Mouse (Mus musculus) G1E (cell line): Measurements from ENCODE around the gene Rpl15. TPM values are rescaled to one million over a fixed set of nuclear protein-coding genes. Genes with fewer than 3 reads are reported as not detected.

Source experiments
- ATAC-seq: 2 replicates; pipeline ENCODE4 v1.8.0; 2016; ENCODE audit warnings: mild to moderate bottlenecking; ENCODE audit not compliant: insufficient number of reproducible peaks, poor library complexity, low FRiP score, severe bottlenecking; ENCODE audit errors: extremely low read depth
- DNase-seq: peaks from one replicate; pipeline ENCODE4 v3.0.0; 2012; ENCODE audit warnings: low spot score
- H3K27me3 ChIP-seq: 2 replicates; pipeline ENCODE4 v1.6.1; 2012; ENCODE audit warnings: mild to moderate bottlenecking, low read length, inconsistent platforms; ENCODE audit not compliant: insufficient read depth
- H3K36me3 ChIP-seq: replicated peaks from 2 replicates; pipeline ENCODE3; 2012; ENCODE audit warnings: mild to moderate bottlenecking, inconsistent platforms
- H3K4me1 ChIP-seq: 2 replicates; pipeline ENCODE4 v1.6.1; 2012; ENCODE audit warnings: low read depth, low read length, inconsistent platforms, mixed read lengths; ENCODE audit not compliant: insufficient read depth
- H3K4me3 ChIP-seq: 2 replicates; pipeline ENCODE4 v1.5.1; 2012; ENCODE audit warnings: low read depth, mild to moderate bottlenecking, inconsistent platforms, low read length, moderate library complexity, mixed read lengths
- H3K9me3 ChIP-seq: replicated peaks from 2 replicates; pipeline ENCODE4 v1.6.1; 2012; ENCODE audit warnings: inconsistent platforms
- CTCF ChIP-seq: IDR thresholded peaks from 2 replicates; pipeline ENCODE4 v1.5.1; 2012; ENCODE audit warnings: low read depth, low read length, inconsistent platforms, mixed read lengths
- GATA1 ChIP-seq: IDR thresholded peaks from 2 replicates; pipeline ENCODE4 v1.6.1; 2012; ENCODE audit warnings: borderline replicate concordance, low read length, inconsistent platforms, mixed read lengths
- GATA2 ChIP-seq: IDR thresholded peaks from 2 replicates; pipeline ENCODE4 v1.6.1; 2012; ENCODE audit warnings: low read depth, low read length, inconsistent platforms, borderline replicate concordance
- POLR2AphosphoS5 ChIP-seq: IDR thresholded peaks from 2 replicates; pipeline ENCODE4 v1.6.1; 2012; ENCODE audit warnings: low read depth, low read length, inconsistent platforms; ENCODE audit not compliant: insufficient replicate concordance
- TAL1 ChIP-seq: conservative IDR thresholded peaks from 2 replicates; pipeline ENCODE4 v1.6.1; 2012; ENCODE audit warnings: low read depth, low read length, inconsistent platforms, mixed read lengths
- polyA plus RNA-seq: library from polyadenylated mRNA; stranded (reverse); fragments of >175 nt; gene quantifications from 2 replicates; pipeline ENCODE4 v1.2.3, GENCODE M21; 2012
- total RNA-seq, 2 experiments: library from RNA; stranded (forward) in 1 of 2; stranded (reverse) in 1 of 2; fragments of 200-1000 nt in 1 of 2; fragments of >200 nt in 1 of 2; fragmentation: Nextera tagmentation in 1 of 2; gene quantifications; 2 replicates each; pipeline ENCODE4 v1.2.3; 2014 to 2017

The Rpl15 gene
- total and polyA plus RNA-seq, 3 experiments, result 145 to 2,038 (median 1,734) TPM

GRCm38 (mm10) chr14:18300676-18301075 lies 29.5 kb upstream of the Rpl15 start:
- peaks cover 48% of the 10 kb centered on the region for H3K36me3 ChIP-seq
- H3K4me1 ChIP-seq, result peaks cover 25% of the 10 kb centered on the region
- no peak for DNase-seq
- H3K27me3 ChIP-seq, result no peaks in the 10 kb centered on the region
- no peak overlapping the region for H3K4me3 ChIP-seq
- no peak for ATAC-seq
- no peak for TF ChIP-seq GATA1
- no peak for TF ChIP-seq TAL1
- no peak for TF ChIP-seq POLR2AphosphoS5
- no peak for TF ChIP-seq GATA2
- no peak for TF ChIP-seq CTCF
- no peaks in the 10 kb centered on the region for H3K9me3 ChIP-seq

- Histone ChIP-seq H3K36me3 (peaks cover 45% of the 10 kb centered on the region), H3K4me1 (peaks cover 25% of the 10 kb centered on the region), H3K4me3 (no peak overlapping the region), H3K27me3 (no peaks in the 10 kb centered on the region), H3K9me3 (no peaks in the 10 kb centered on the region)
- DNase-seq (no peak), ATAC-seq (no peak)
- no peak for TF ChIP-seq TAL1
Observed at GRCm38 (mm10) chr14:18298874-18299273, 27.7 kb upstream of the Rpl15 start.

- ATAC-seq (no peak), DNase-seq (no peak)
- no peak overlapping the region for H3K4me3 ChIP-seq
- TF ChIP-seq CTCF (no peak), TAL1 (no peak), POLR2AphosphoS5 (no peak), GATA1 (no peak), GATA2 (no peak)
- H3K27me3 ChIP-seq, result no peaks in the 10 kb centered on the region
- peaks cover 22% of the 10 kb centered on the region for H3K4me1 ChIP-seq
- no peaks in the 10 kb centered on the region for H3K9me3 ChIP-seq
- peaks cover 40% of the 10 kb centered on the region for H3K36me3 ChIP-seq
Observed at GRCm38 (mm10) chr14:18297441-18297840, 26.2 kb upstream of the Rpl15 start.

- H3K36me3 ChIP-seq, result peaks cover 34% of the 10 kb centered on the region
- TF ChIP-seq GATA1 (no peak), CTCF (no peak), POLR2AphosphoS5 (no peak), GATA2 (no peak), TAL1 (no peak)
- no peaks in the 10 kb centered on the region for H3K27me3 ChIP-seq
- ATAC-seq, result no peak
- no peak overlapping the region for H3K4me3 ChIP-seq
- H3K9me3 ChIP-seq, result no peaks in the 10 kb centered on the region
- H3K4me1 ChIP-seq, result peaks cover 2% of the 10 kb centered on the region; the same call in 1 of the 2 replicates
- DNase-seq, result no peak
Observed at GRCm38 (mm10) chr14:18292578-18292977, 21.4 kb upstream of the Rpl15 start.

- TF ChIP-seq TAL1, result no peak
- no peak for TF ChIP-seq POLR2AphosphoS5
- TF ChIP-seq GATA1, result no peak
- TF ChIP-seq CTCF, result no peak
- no peak for TF ChIP-seq GATA2
Observed at GRCm38 (mm10) chr14:18292111-18292510, 20.9 kb upstream of the Rpl15 start.

GRCm38 (mm10) chr14:18287391-18287790 lies 16.2 kb upstream of the Rpl15 start:
- DNase-seq (no peak), ATAC-seq (no peak)
- TF ChIP-seq GATA2, result no peak
- no peak for TF ChIP-seq TAL1
- H3K36me3 ChIP-seq, result peaks cover 61% of the 10 kb centered on the region
- no peaks in the 10 kb centered on the region for H3K9me3 ChIP-seq
- H3K27me3 ChIP-seq, result no peaks in the 10 kb centered on the region
- no peaks in the 10 kb centered on the region for H3K4me1 ChIP-seq
- no peak overlapping the region for H3K4me3 ChIP-seq

More at GRCm38 (mm10) chr14:18292111-18292510, 20.9 kb upstream of the Rpl15 start:
- Histone ChIP-seq H3K36me3 (peaks cover 37% of the 10 kb centered on the region), H3K27me3 (no peaks in the 10 kb centered on the region), H3K9me3 (no peaks in the 10 kb centered on the region), H3K4me1 (no peaks in the 10 kb centered on the region), H3K4me3 (no peak overlapping the region)
- ATAC-seq (no peak), DNase-seq (no peak)

- Histone ChIP-seq H3K9me3 (no peaks in the 10 kb centered on the region), H3K27me3 (no peaks in the 10 kb centered on the region), H3K36me3 (peaks cover 67% of the 10 kb centered on the region), H3K4me3 (no peak overlapping the region), H3K4me1 (no peaks in the 10 kb centered on the region)
- no peak for TF ChIP-seq TAL1
- TF ChIP-seq GATA2, result no peak
- no peak for TF ChIP-seq POLR2AphosphoS5
- no peak for TF ChIP-seq GATA1
- no peak for TF ChIP-seq CTCF
- no peak for DNase-seq
- no peak for ATAC-seq
Observed at GRCm38 (mm10) chr14:18286441-18286840, 15.2 kb upstream of the Rpl15 start.
